Mouse (Mus musculus): ENCODE results near the gene Ppm1e. TPM values are rescaled to one million over a fixed set of nuclear protein-coding genes. Genes with fewer than 3 reads are reported as not detected.
A peak's percentile ranks its signal among the peaks of the same experiment; 100 is the strongest.

The Ppm1e gene
- total RNA-seq (2014; rRNA removed) (78.4 and 102 TPM in 2 replicates), polyA plus RNA-seq (2015; fragmentation: Nextera tagmentation; extraction: Ambion mirVana) (19.2 and 20.8 TPM in 2 replicates)

DNA sequence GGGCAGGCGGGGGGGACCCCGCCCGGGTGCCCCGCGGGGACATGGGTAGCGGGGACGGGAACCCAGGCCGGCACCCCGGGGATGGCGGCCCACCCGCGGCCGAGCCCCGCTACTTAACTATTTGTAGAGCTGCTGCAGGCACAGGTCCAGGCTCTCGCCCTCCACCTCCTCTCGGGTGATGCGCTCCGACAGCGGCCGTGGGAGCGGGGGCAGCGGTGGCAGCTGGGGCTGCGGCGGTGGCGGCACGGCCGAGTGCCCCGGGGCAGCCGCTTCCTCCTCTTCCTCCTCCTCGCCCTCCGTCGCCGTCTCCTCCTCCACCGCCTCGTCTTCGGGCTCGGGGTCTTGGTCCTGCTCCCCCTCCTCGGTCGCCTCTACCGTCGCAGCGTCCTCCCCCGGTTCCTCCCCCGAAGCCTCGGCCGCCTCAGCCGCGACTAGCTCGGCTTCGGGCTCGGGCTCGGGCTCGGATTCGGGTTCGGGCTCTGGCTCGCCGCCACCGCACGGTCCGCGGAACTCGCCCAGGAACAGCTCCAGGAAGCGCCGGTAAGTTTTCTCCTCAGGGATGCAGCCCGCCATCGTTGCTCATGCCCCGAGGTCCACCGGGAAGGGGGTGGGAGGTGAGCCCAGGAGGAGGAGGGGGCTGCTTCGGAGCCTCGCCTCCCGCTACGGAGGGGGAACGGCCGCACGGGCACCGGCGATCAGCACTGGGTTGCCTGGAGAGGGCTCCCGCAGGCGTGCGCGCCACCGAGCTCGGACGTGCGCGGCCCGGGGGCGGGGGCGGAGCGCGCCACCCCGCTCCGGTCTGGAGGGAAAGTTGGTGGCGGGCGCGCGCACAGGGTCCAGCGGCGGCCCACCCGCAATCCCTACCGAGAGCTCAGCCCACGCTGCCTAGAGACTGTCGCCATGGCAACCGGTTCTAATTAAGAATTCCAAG is at the start of gene Ppm1e:
Ppm1e (minus strand) TSS at position 693 of the 931 bp plus-strand sequence.
- DNase-seq (ENCODE audit: low spot score), result peak; percentile 95
- no peaks in the 10 kb centered on the region for H3K4me1 ChIP-seq (ENCODE audit: insufficient read depth, low read length)
- H3K9ac ChIP-seq (replicated peaks; ENCODE audit: low read length, poor library complexity, severe bottlenecking), result peak within 1 kb of the TSS; percentile 88
- H3K4me2 ChIP-seq (ENCODE audit: low read depth, low read length, poor library complexity, severe bottlenecking), result peak within 1 kb of the TSS; percentile 56
- H3K36me3 ChIP-seq (ENCODE audit: insufficient read depth, low read length), result no peaks in the 10 kb centered on the region
- H3K27me3 ChIP-seq (ENCODE audit: insufficient read depth, low read length), result no peaks in the 10 kb centered on the region
- ATAC-seq (ENCODE audit: low FRiP score), result peak; percentile 95
- H3K27ac ChIP-seq (ENCODE audit: low read depth, low read length), result peak within 1 kb of the TSS; percentile 84
- TF ChIP-seq CTCF (IDR thresholded peaks at IDR 0.05), result no peak
- H3K4me3 ChIP-seq (ENCODE audit: low read depth, low read length), result peak within 1 kb of the TSS; percentile 98
- under 1% methylated on average over 83 of the region's 104 CpGs for WGBS
- no peaks in the 10 kb centered on the region for H3K9me3 ChIP-seq (ENCODE audit: low read length)

DNA sequence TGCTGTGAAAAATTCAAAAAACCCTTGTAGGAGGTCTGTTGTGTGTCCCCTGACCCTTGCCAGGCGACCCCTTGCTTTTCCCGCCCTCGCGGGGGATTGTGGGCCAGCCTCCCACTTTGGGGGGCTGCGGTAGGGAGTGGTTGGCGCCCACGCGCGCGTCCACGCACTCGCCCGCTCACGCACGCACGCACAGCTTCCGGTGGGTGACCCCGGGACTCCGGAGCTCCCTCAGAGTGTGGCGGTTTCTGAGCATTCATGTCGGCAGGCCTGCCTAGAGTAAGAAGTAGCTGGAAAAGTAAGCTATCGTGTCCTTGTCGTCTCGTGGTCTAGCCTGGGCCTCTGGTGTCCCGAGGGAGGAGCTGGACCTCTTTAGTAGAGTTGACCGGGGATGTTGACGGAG is 46.1 kb upstream of the Ppm1e start, which contains the start of the genes Rad51c and Tex14:
Rad51c (minus strand) TSS at position 79 of the 400 bp plus-strand sequence.
Tex14 (plus strand) TSS at position 190 of the 400 bp plus-strand sequence.
- Histone ChIP-seq H3K27me3 (ENCODE audit: insufficient read depth, low read length) (no peaks in the 10 kb centered on the region), H3K27ac (ENCODE audit: low read depth, low read length) (peak within 1 kb of the TSS; percentile 91), H3K4me3 (ENCODE audit: low read depth, low read length) (peak within 1 kb of the TSS; percentile 58), H3K9ac (replicated peaks; ENCODE audit: low read length, poor library complexity, severe bottlenecking) (peak within 1 kb of the TSS; percentile 70), H3K36me3 (ENCODE audit: insufficient read depth, low read length) (no peaks in the 10 kb centered on the region), H3K9me3 (ENCODE audit: low read length) (no peaks in the 10 kb centered on the region), H3K4me2 (ENCODE audit: low read depth, low read length, poor library complexity, severe bottlenecking) (peak within 1 kb of the TSS; percentile 54), H3K4me1 (ENCODE audit: insufficient read depth, low read length) (peaks cover 3% of the 10 kb centered on the region; the same call in 1 of the 2 replicates)
- peak; percentile 53; the same call in 1 of the 2 replicates for ATAC-seq (ENCODE audit: low FRiP score)
- no peak for DNase-seq (ENCODE audit: low spot score)
- TF ChIP-seq CTCF (IDR thresholded peaks at IDR 0.05), result no peak
- WGBS, result 73% methylated on average over 27 of the region's 27 CpGs

DNA sequence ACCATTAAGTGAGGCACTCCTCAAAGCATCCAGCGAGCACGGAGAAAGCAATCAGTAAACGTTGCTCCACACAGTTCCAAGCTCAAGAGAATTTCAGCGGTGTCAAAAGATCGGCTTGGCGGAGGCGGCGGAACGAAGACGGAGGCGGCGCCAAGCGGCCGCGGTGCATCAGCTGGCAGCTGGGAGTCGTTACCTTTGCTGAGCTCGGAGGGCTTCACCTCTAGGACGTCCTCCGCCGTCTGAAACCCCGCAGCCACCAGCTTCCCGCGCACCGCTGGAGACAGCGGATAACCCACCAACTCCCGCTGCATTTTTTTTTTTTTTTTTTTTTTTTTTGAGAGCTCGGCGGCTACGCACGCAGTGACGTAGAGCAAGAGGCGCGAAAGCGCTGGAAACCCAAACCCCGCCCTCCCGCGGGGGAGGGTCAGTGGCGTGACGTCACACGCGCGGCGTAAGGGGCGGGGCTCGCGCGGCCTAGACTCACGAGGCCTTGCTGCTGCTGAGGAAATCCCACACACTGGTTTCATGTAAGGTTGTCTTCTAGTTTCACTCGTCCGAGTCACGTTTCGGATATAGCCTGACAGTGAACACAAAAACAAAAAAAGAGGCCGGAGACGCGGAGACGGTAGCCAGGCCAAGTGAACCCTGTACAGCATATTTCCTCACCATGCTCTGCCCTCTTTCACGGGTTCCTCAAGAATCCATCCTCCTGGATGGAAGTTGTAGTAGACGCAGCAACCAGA is 45.5 kb upstream of the Ppm1e start:
- Histone ChIP-seq H3K27me3 (ENCODE audit: insufficient read depth, low read length) (no peaks in the 10 kb centered on the region), H3K9ac (replicated peaks; ENCODE audit: low read length, poor library complexity, severe bottlenecking) (peak overlapping the region; percentile 70), H3K27ac (ENCODE audit: low read depth, low read length) (peak overlapping the region; percentile 91), H3K36me3 (ENCODE audit: insufficient read depth, low read length) (no peaks in the 10 kb centered on the region), H3K4me1 (ENCODE audit: insufficient read depth, low read length) (peaks cover 3% of the 10 kb centered on the region; the same call in 1 of the 2 replicates), H3K4me2 (ENCODE audit: low read depth, low read length, poor library complexity, severe bottlenecking) (peak overlapping the region; percentile 54), H3K4me3 (ENCODE audit: low read depth, low read length) (peak overlapping the region; percentile 58), H3K9me3 (ENCODE audit: low read length) (no peaks in the 10 kb centered on the region)
- TF ChIP-seq CTCF (IDR thresholded peaks at IDR 0.05), result peak; percentile 28; the same call in 1 of the 2 replicates
- peak; percentile 95 for ATAC-seq (ENCODE audit: low FRiP score)
- peak; percentile 97 for DNase-seq (ENCODE audit: low spot score)
- WGBS, result 2% methylated on average over 49 of the region's 58 CpGs

DNA sequence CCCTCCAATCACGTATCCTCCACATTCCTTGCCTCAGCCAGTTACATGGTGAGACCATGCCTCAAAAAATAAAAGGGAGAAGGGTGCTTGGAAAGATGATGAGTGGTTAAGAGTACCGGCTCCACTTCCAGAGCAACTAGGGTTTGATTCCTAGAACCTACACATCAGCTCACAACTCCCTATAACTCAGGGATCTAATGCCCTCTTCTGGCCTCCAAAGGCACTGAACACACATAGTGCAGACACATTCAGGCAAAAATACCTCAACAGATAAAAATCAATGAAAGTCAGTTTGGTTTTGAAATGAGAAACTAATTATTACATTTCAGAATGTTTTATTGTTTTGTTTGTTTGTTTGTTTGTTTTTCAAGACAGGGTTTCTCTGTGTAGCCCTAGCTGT is 39.6 kb upstream of the Ppm1e start:
- no peak overlapping the region for H3K9ac ChIP-seq (replicated peaks; ENCODE audit: low read length, poor library complexity, severe bottlenecking)
- 94% methylated on average over 2 of the region's 2 CpGs for WGBS

DNA sequence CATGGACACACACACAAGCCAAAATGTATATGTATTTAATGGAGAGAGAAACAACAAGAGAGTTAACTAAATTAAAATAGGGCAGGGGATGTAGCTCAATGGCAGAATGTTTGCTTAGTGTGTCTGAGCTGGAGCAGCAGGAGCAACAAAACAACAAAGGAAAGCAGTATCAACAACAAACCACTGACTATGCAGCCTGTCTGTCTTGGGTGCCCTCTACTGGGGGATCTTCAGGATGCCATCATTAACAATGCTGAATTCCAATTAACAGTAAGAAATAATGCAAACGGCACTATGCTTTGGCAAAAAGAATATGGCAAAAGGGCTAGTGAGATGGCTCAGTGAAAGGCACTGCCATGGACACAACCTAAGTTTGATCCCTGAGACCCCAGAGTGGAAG is 35.0 kb upstream of the Ppm1e start:
- WGBS, result 26% methylated on average over 1 of the region's 1 CpGs
- Histone ChIP-seq H3K27ac (ENCODE audit: low read depth, low read length) (no peak overlapping the region), H3K9ac (replicated peaks; ENCODE audit: low read length, poor library complexity, severe bottlenecking) (no peak overlapping the region), H3K27me3 (ENCODE audit: insufficient read depth, low read length) (no peaks in the 10 kb centered on the region), H3K4me2 (ENCODE audit: low read depth, low read length, poor library complexity, severe bottlenecking) (no peak overlapping the region), H3K36me3 (ENCODE audit: insufficient read depth, low read length) (no peaks in the 10 kb centered on the region), H3K4me3 (ENCODE audit: low read depth, low read length) (no peak overlapping the region), H3K4me1 (ENCODE audit: insufficient read depth, low read length) (no peaks in the 10 kb centered on the region), H3K9me3 (ENCODE audit: low read length) (no peaks in the 10 kb centered on the region)
- TF ChIP-seq CTCF (IDR thresholded peaks at IDR 0.05), result peak; percentile 89
- ATAC-seq (ENCODE audit: low FRiP score) (no peak), DNase-seq (ENCODE audit: low spot score) (peak; percentile 80)

More for the DNA sequence above, 39.6 kb upstream of the Ppm1e start:
- Histone ChIP-seq H3K27ac (ENCODE audit: low read depth, low read length) (no peak overlapping the region), H3K4me2 (ENCODE audit: low read depth, low read length, poor library complexity, severe bottlenecking) (no peak overlapping the region), H3K4me3 (ENCODE audit: low read depth, low read length) (no peak overlapping the region), H3K27me3 (ENCODE audit: insufficient read depth, low read length) (no peaks in the 10 kb centered on the region), H3K9me3 (ENCODE audit: low read length) (no peaks in the 10 kb centered on the region), H3K4me1 (ENCODE audit: insufficient read depth, low read length) (no peaks in the 10 kb centered on the region), H3K36me3 (ENCODE audit: insufficient read depth, low read length) (no peaks in the 10 kb centered on the region)
- DNase-seq (ENCODE audit: low spot score) (peak; percentile 10), ATAC-seq (ENCODE audit: low FRiP score) (no peak)
- TF ChIP-seq CTCF (IDR thresholded peaks at IDR 0.05), result peak; percentile 46

Data from midbrain, postnatal 0 days (tissue).